Mouse (Mus musculus) midbrain, embryonic 11.5 days (tissue): ENCODE results near the gene Rnf213. TPM values are rescaled to one million over a fixed set of nuclear protein-coding genes. Genes with fewer than 3 reads are reported as not detected.

Experiments
- ATAC-seq: fragments of 200-750 bp; cut with Nextera tagmentation; 2 replicates; pipeline ENCODE4 v1.8.0; 2017; ENCODE audit warnings: moderate TSS enrichment, moderate library complexity; ENCODE audit not compliant: low FRiP score
- DNase-seq: peaks from one replicate; pipeline ENCODE4 v3.0.0; 2015; ENCODE audit warnings: low spot score; ENCODE audit errors: missing footprints
- H3K27ac ChIP-seq: fragments of 300-500 bp; sonication (generic); 2 replicates; pipeline ENCODE4 v1.5.1; 2014; ENCODE audit warnings: low read depth, low read length
- H3K27me3 ChIP-seq: fragments of 300-500 bp; sonication (generic); 2 replicates; pipeline ENCODE4 v1.6.1; 2014; ENCODE audit warnings: mild to moderate bottlenecking, low read length, moderate library complexity, mixed read lengths; ENCODE audit not compliant: control insufficient read depth, insufficient read depth
- H3K36me3 ChIP-seq: fragments of 300-500 bp; sonication (generic); 2 replicates; pipeline ENCODE4 v1.6.1; 2014; ENCODE audit warnings: mild to moderate bottlenecking, low read length, moderate library complexity, mixed read lengths; ENCODE audit not compliant: control insufficient read depth, insufficient read depth
- H3K4me1 ChIP-seq: fragments of 300-500 bp; sonication (generic); 2 replicates; pipeline ENCODE4 v1.6.1; 2014; ENCODE audit warnings: low read length; ENCODE audit not compliant: control insufficient read depth, insufficient read depth
- H3K4me2 ChIP-seq: fragments of 300-500 bp; sonication (generic); 2 replicates; pipeline ENCODE4 v1.6.1; 2014; ENCODE audit warnings: mild to moderate bottlenecking, moderate library complexity
- H3K4me3 ChIP-seq: fragments of 300-500 bp; sonication (generic); 2 replicates; pipeline ENCODE4 v1.5.1; 2014; ENCODE audit warnings: low read depth, low read length
- H3K9ac ChIP-seq: fragments of 300-500 bp; sonication (generic); 2 replicates; pipeline ENCODE4 v1.6.1; 2014; ENCODE audit warnings: low read length
- H3K9me3 ChIP-seq: fragments of 300-500 bp; sonication (generic); 2 replicates; pipeline ENCODE4 v1.6.1; 2016; ENCODE audit warnings: low read length; ENCODE audit not compliant: control insufficient read depth
- WGBS: fragments of 180-500 bp; shearing (Covaris S2); extraction: QIAGEN DNeasy Blood & Tissue Kit; methylation state at CpG from one replicate; pipeline ENCODE4 v1.1.7; 2014; 5-methylcytosine and 5-hydroxymethylcytosine counted together
- polyA plus RNA-seq: library from polyadenylated mRNA; unstranded; fragments of >200 nt; fragmentation: Nextera tagmentation; extraction: Ambion mirVana; gene quantifications from 2 replicates; pipeline ENCODE4 v1.2.1, GENCODE M21; 2014

The Rnf213 gene
- polyA plus RNA-seq, 1 experiment from 2014 or later, result 1.7 TPM

DNA sequence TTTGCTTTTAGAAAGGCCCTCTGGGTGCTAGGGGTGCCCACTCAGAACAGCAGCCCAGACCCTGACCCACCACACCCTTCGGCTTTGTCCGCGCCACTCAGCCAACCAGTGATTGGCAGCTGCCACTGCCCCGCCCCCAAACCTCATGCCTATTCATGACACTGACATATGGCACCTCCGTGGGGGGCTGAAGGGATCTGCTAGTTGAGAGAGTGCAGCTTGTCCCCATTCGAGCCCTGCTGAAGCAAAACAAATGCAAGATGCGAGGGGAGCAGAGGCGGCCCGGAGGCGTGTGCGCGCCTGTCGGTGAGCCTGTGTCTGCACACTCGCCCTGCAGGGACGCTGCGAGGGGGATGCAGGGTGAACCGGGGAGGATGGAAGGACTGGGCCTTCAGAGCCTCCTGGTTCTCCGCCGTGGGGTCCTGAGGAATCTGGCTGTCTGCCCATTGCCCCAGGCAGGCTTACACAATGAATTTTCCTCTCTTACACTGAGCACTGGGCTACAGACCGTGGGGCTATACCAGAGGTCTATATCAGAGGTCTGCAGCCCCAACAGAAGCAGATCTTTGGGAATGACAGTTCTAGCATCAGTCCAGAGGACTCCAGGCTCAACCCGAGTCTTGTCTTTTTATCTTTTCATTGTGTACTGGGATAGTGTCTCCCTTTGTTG is 122.2 kb downstream of the Rnf213 start:
- Histone ChIP-seq H3K27me3 (no peaks in the 10 kb centered on the region; the same call in 1 of the 2 replicates), H3K36me3 (no peaks in the 10 kb centered on the region), H3K4me3 (peak overlapping the region; percentile 11; the same call in 1 of the 2 replicates), H3K4me2 (peak overlapping the region; percentile 37), H3K27ac (peak overlapping the region; percentile 73), H3K9me3 (no peaks in the 10 kb centered on the region), H3K4me1 (peaks cover 26% of the 10 kb centered on the region), H3K9ac (peak overlapping the region; percentile 54)
- peak; percentile 91 for ATAC-seq
- DNase-seq, result peak; percentile 96
- 3% methylated on average over 21 of the region's 21 CpGs for WGBS

GRCm38 (mm10) chr11:119515823-119516676 is 123.2 kb downstream of the Rnf213 start:
- Histone ChIP-seq H3K4me2 (no peak overlapping the region; the same call in 1 of the 2 replicates), H3K4me1 (peaks cover 26% of the 10 kb centered on the region), H3K27me3 (no peaks in the 10 kb centered on the region; the same call in 1 of the 2 replicates), H3K36me3 (no peaks in the 10 kb centered on the region), H3K9me3 (no peaks in the 10 kb centered on the region), H3K4me3 (no peak overlapping the region), H3K9ac (no peak overlapping the region; the same call in 1 of the 2 replicates), H3K27ac (peak overlapping the region; percentile 73; the same call in 1 of the 2 replicates)
- ATAC-seq, result no peak
- no peak for DNase-seq
- 76% methylated on average over 16 of the region's 16 CpGs for WGBS

DNA sequence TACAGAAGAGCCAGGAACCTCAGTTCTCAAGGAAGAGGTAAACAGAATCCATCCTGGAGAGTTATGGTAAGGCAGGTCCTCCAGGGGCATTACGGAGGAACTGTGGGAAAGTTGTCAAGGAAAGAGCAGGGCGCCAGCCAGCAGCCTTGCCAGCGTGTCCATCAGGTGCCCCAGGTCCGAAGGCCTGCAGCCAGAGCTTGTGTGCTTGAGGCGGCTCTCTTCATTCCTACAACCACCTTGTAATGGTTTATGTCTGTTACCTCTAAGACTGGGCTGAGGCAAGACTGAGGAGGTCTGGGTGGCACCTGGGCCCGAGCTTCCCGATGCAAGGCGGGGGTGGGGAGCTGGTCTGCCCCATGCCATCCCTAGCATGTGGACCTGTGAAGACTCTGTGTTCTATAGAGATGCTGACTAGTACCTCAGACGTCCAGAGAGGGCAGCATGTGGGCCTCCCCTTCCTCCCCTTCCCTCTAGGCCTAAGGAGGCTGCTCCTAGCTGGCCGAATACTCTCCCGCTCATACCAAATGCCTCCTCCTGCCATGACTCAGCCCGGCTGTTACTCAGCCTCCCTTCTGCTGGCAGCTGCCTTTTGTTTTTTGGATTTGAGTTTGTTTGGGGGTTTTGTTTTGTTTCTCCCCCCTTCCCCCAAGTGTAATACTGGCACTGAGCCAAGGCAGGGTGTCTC is 123.9 kb downstream of the Rnf213 start:
- WGBS, result 68% methylated on average over 12 of the region's 12 CpGs
- H3K27me3 ChIP-seq, result no peaks in the 10 kb centered on the region; the same call in 1 of the 2 replicates

GRCm38 (mm10) chr11:119519387-119519786 is 126.5 kb downstream of the Rnf213 start:
- Histone ChIP-seq H3K27me3 (no peaks in the 10 kb centered on the region; the same call in 1 of the 2 replicates), H3K9me3 (no peaks in the 10 kb centered on the region), H3K4me1 (peaks cover 19% of the 10 kb centered on the region), H3K9ac (no peak overlapping the region), H3K36me3 (no peaks in the 10 kb centered on the region), H3K4me3 (no peak overlapping the region), H3K27ac (no peak overlapping the region), H3K4me2 (no peak overlapping the region)
- 92% methylated on average over 1 of the region's 1 CpGs for WGBS
- no peak for DNase-seq
- ATAC-seq, result no peak

More for the DNA sequence above, 123.9 kb downstream of the Rnf213 start:
- Histone ChIP-seq H3K4me3 (no peak overlapping the region), H3K9me3 (no peaks in the 10 kb centered on the region), H3K36me3 (no peaks in the 10 kb centered on the region), H3K27ac (no peak overlapping the region), H3K9ac (no peak overlapping the region), H3K4me2 (no peak overlapping the region), H3K4me1 (peaks cover 26% of the 10 kb centered on the region)
- ATAC-seq (peak; percentile 20; the same call in 1 of the 2 replicates), DNase-seq (no peak)

DNA sequence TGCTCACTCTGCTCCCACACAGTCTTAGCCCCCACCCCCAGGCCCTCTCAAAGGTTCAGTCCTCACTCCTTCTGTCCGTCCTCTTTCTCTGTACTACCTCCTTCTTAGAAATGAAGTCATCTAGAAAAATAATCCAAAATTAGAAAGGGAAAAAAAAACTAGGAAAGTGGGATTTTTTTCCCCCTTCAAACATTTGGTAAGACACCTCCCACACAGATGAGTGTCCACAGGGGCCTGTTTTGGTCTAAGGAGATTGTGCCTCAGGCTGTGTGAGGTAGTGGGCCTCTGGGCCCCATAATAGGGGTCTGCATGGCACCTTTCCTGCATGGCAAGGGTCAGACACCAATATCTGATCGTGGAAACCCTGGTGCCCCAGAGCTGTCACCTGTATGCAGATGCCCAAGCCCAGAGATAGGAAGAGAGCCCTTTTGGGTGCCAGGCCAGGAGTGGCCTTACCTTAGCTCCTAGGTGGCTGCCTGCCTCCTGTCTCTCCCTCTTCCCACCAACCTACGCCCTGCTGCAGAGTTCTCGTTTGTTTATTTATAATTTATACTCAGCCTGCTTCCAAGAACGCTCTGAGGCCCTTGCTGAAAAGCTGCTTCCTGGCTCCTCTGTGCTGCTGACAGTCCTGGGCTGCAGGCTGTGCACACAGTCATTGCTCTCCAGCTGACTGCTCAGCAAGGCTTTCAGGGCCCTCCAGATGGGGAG is 127.3 kb downstream of the Rnf213 start:
- Histone ChIP-seq H3K27me3 (no peaks in the 10 kb centered on the region; the same call in 1 of the 2 replicates), H3K27ac (no peak overlapping the region), H3K4me2 (no peak overlapping the region), H3K9me3 (no peaks in the 10 kb centered on the region), H3K9ac (no peak overlapping the region), H3K4me3 (no peak overlapping the region), H3K36me3 (no peaks in the 10 kb centered on the region), H3K4me1 (peaks cover 11% of the 10 kb centered on the region)
- WGBS, result 70% methylated on average over 5 of the region's 5 CpGs
- DNase-seq (no peak), ATAC-seq (no peak)

GRCm38 (mm10) chr11:119520713-119521063 is 127.8 kb downstream of the Rnf213 start:
- ATAC-seq (no peak), DNase-seq (no peak)
- H3K27me3 ChIP-seq, result no peaks in the 10 kb centered on the region; the same call in 1 of the 2 replicates
- H3K4me2 ChIP-seq, result no peak overlapping the region
- no peak overlapping the region for H3K27ac ChIP-seq
- no peaks in the 10 kb centered on the region for H3K36me3 ChIP-seq
- no peak overlapping the region for H3K4me3 ChIP-seq
- no peaks in the 10 kb centered on the region for H3K9me3 ChIP-seq
- no peak overlapping the region for H3K9ac ChIP-seq
- H3K4me1 ChIP-seq, result peaks cover 6% of the 10 kb centered on the region

- ATAC-seq, result no peak
- H3K4me2 ChIP-seq, result no peak overlapping the region
- no peak overlapping the region for H3K27ac ChIP-seq
- no peaks in the 10 kb centered on the region; the same call in 1 of the 2 replicates for H3K27me3 ChIP-seq
- H3K9me3 ChIP-seq, result no peaks in the 10 kb centered on the region
- DNase-seq, result no peak
- WGBS, result 77% methylated on average over 6 of the region's 6 CpGs
- H3K36me3 ChIP-seq, result no peaks in the 10 kb centered on the region
- H3K4me3 ChIP-seq, result no peak overlapping the region
- H3K4me1 ChIP-seq, result no peaks in the 10 kb centered on the region; the same call in 1 of the 2 replicates
- no peak overlapping the region for H3K9ac ChIP-seq
Measured at GRCm38 (mm10) chr11:119521920-119522710, 129.2 kb downstream of the Rnf213 start.

- ATAC-seq (no peak), DNase-seq (no peak)
- Histone ChIP-seq H3K36me3 (no peaks in the 10 kb centered on the region), H3K9me3 (no peaks in the 10 kb centered on the region), H3K27ac (no peak overlapping the region), H3K4me3 (no peak overlapping the region), H3K4me2 (no peak overlapping the region), H3K27me3 (no peaks in the 10 kb centered on the region), H3K4me1 (no peaks in the 10 kb centered on the region; the same call in 1 of the 2 replicates), H3K9ac (no peak overlapping the region)
- 85% methylated on average over 8 of the region's 8 CpGs for WGBS
Measured at GRCm38 (mm10) chr11:119522779-119523178, 129.9 kb downstream of the Rnf213 start.
